ENCODE assay signal across 18 mouse cellular contexts in the genomic region with DNA sequence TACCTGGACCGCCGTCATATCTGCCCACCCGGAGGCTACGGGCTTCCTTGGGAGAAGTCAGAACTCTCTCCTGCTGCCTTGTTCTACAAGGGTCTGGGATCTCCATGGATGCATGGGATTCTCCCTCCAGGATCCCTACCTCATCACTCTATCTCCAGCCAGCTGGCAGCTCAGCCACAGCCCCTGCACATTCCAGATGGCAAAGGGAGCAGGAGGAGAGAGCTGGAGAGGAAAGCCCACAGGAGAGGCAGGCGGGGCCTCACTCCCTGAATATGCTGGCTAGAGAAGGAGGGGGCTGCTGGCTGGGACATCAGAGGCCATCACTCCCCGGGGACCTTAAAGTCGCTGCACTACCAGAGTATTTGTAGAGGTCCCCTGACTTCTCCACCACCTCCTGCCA. TPM values are rescaled to one million over a fixed set of nuclear protein-coding genes. Genes with fewer than 3 reads are reported as not detected.
A peak's percentile ranks its signal among the peaks of the same experiment; 100 is the strongest.
DNase-seq lines count a peak whose midpoint lies in the region; ATAC-seq and TF ChIP-seq lines count a peak whose summit lies in the region.
"Had no signal": no experiment of that assay in that cellular context is flagged by ENCODE, and none has a peak within 500 bp of the region (broad histone marks: within the 10 kb centered on the region; RNA-seq: fewer than 3 reads in every experiment).

No protein-coding gene starts in this region.

- intact Hi-C loops in left cerebral cortex, postnatal 14 days (cut with DNase I) = no loop called here
- intact Hi-C loops in left cerebral cortex, adult 2 months (cut with DNase I) = no loop called here

- TF ChIP-seq CTCF in left cerebral cortex, adult 2 months (IDR thresholded peaks at IDR 0.05) = no peak
- no peak for TF ChIP-seq CTCF in E14TG2a.4 (conservative IDR thresholded peaks at IDR 0.05; ENCODE audit: low read length)

- H3K27ac ChIP-seq in left cerebral cortex, adult 2 months = no peak overlapping the region
- H3K27ac ChIP-seq: embryonic facial prominence, embryonic 13.5 days; hindbrain, embryonic 14.5 days; liver, embryonic 14.5 days; neural tube, embryonic 15.5 days had no signal

- H3K9me3 ChIP-seq in E14TG2a.4 (ENCODE audit: low read length) = no peaks in the 10 kb centered on the region
- H3K9me3 ChIP-seq: embryonic facial prominence, embryonic 13.5 days; G1E; neural tube, embryonic 15.5 days had no signal

- H3K36me3 ChIP-seq in E14TG2a.4 (ENCODE audit: insufficient read depth, low read length) = no peaks in the 10 kb centered on the region
- H3K36me3 ChIP-seq: embryonic facial prominence, embryonic 13.5 days; G1E; neural tube, embryonic 15.5 days had no signal

- no peak for DNase-seq in frontal cortex, postnatal 25 days (ENCODE audit: low spot score in 2 of 2)
- peak; percentile 19 to 34 for DNase-seq in left cerebral cortex, postnatal 14 days (ENCODE audit: low spot score in 2 of 2)
- no peak for DNase-seq in left cerebral cortex, adult 2 months (ENCODE audit: extremely low spot score in 1 of 2, low spot score in 2 of 2)
- DNase-seq in brain, adult 2 months (ENCODE audit: low read depth, low spot score) = peak; percentile 53
- DNase-seq in natural killer cell, adult 2 months (ENCODE audit: low spot score in 2 of 2) = no peak
- DNase-seq: cerebellum, adult 11 months; gastrocnemius, postnatal 10 days; heart, adult 18-20 months; kidney, postnatal 36 days; thymus, postnatal 4 days had no signal

- no peak overlapping the region for H3K4me3 ChIP-seq in left cerebral cortex, adult 2 months
- H3K4me3 ChIP-seq in E14TG2a.4 (replicated peaks; ENCODE audit: low read length) = peak overlapping the region; percentile 37; the same call in 1 of the 2 replicates
- H3K4me3 ChIP-seq: embryonic facial prominence, embryonic 13.5 days; neural tube, embryonic 15.5 days had no signal

- peak; percentile 79 for ATAC-seq in frontal cortex, adult (ENCODE audit: low TSS enrichment)

- 0 out of 2 replicates have a peak, but pooled peaks cover 4% of the 10 kb centered on the region for H3K27me3 ChIP-seq in E14TG2a.4 (ENCODE audit: insufficient read depth, low read length)
- H3K27me3 ChIP-seq: neural tube, embryonic 15.5 days had no signal

- peaks cover 55% of the 10 kb centered on the region for H3K4me1 ChIP-seq in E14TG2a.4 (replicated peaks; ENCODE audit: low read depth, low read length)
- H3K4me1 ChIP-seq: embryonic facial prominence, embryonic 13.5 days had no signal

RNA-seq across cellular contexts. Expression of a gene that starts 0.8 kb away (rescaled TPM):
- not detected for total RNA-seq in left cerebral cortex, postnatal 14 days (2021)
- not detected for total RNA-seq in left cerebral cortex, adult 2 months (2021)
- total RNA-seq: G1E; gastrocnemius, postnatal 10 days; heart, adult 18-20 months; layer of hippocampus, postnatal 25 days had no signal

RNA-seq across cellular contexts. Expression of a gene that starts 15.3 kb away (rescaled TPM):
- total RNA-seq in left cerebral cortex, postnatal 14 days (2021) = not detected
- total RNA-seq in left cerebral cortex, adult 2 months (2021) = not detected
- total RNA-seq: heart, adult 18-20 months; layer of hippocampus, postnatal 25 days had no signal

RNA-seq across cellular contexts. Expression of a gene that starts 18.9 kb away (rescaled TPM):
- total RNA-seq in left cerebral cortex, postnatal 14 days (2021) = 10 to 100 TPM; 18.8 to 18.9 TPM
- total RNA-seq in left cerebral cortex, adult 2 months (2021) = 10 to 100 TPM; 19.2 to 20.2 TPM

RNA-seq across cellular contexts. Expression of a gene that starts 53.1 kb away (rescaled TPM):
- 10 to 100 TPM; 83.4 to 91.7 TPM for total RNA-seq in left cerebral cortex, postnatal 14 days (2021)
- total RNA-seq in left cerebral cortex, adult 2 months (2021) = 10 to 100 TPM; 67.7 to 70.7 TPM
- total RNA-seq: heart, adult 18-20 months had no signal

Comparison
In these comparisons a context has a peak if more than half of its experiments do, and no peak if none do; other contexts are left out.
1. DNase-seq: peak in left cerebral cortex, postnatal 14 days (2 of 2) and brain, adult 2 months (single experiment); none in frontal cortex, postnatal 25 days (0 of 2), left cerebral cortex, adult 2 months (0 of 2) and natural killer cell, adult 2 months (0 of 2).